Mouse (Mus musculus): ENCODE measurements at regions not wholly inside any gene's neighbourhood (a gene's known extent, or its start where the extent isn't known, plus 50 kb on each side); places are given as distances from the start of the nearest gene placed in this dataset.

DNA sequence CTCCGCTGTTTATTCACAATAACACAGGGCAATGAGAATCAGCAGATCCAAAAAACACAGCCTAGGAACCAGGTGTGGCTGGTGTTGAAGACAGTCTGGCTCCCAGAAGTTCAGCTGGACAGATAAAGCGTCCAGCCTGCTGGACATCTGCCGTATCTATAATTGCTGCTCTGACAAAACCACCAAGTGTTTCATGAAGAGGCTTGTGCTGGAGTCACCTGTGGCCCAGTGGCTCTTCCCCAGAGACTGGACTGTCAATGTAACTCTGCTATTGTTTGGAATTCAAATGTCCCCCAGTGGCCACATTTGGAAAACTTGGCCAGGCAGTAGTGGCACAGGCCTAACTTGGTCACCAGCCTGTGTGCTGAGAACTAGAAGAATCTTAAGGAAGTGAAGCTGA is 247.0 kb upstream of the Cited2 start:
- no peak for DNase-seq

DNA sequence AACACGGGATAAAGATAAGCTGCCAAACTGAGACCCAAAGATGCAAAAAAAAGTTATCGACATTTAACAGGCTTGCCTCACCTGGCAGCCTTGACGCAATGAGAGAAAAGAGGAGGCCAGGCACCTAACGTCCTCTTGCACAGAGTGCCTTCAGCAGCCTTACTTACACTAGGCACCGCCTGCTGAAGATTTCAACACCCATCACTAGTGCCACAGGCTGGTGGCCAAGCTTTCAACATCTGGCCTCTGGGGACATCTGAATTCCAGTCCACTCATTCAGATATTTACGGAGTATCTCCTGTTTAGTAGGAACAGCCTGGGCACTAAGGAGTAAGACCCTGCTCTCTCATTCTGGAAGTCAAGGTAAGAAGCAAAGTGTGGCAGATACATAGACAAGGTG is 246.3 kb upstream of the Cited2 start:
- no peak for DNase-seq

DNA sequence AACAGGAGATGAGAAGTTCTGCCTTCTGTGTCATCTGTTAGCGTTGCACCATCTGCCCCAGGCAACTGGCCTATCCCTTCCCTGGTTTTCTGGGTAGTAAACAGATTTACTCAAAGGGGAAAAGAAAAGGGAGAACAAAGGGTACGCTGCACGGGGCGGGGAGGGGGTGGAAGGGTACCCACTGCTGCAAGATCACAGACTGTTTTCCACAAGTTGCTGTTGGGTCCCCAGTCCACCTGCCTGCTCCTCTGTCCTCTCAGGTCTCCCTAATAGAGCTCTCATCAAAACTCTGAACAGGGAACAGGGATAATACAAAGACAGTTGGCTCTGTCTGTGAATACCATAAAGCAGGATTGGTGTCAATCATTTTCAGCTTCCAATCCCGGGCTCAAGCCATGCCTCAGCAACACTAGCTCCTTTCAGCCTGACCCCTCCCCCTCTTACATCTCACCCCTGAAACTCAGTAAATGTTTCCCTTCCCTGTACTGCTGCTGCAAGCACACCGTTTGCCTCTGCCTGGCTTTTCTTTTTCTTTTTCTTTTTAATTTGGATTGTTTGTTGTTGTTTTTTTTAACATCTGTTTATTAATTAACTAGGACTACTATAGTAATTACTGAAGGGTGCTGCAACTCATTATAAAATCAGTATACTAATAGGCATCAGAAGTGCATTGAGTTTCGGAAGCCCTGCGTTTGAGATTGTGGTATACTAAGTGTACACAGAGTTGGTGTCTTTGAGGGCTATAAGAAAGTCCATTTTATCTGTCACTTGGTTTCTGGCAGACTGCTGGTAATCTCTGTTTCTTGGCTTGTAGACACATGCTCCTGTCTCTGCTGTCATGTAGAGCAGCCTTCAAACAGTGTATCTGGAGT is 244.0 kb upstream of the Cited2 start:
- peak; percentile 47 for DNase-seq

DNA sequence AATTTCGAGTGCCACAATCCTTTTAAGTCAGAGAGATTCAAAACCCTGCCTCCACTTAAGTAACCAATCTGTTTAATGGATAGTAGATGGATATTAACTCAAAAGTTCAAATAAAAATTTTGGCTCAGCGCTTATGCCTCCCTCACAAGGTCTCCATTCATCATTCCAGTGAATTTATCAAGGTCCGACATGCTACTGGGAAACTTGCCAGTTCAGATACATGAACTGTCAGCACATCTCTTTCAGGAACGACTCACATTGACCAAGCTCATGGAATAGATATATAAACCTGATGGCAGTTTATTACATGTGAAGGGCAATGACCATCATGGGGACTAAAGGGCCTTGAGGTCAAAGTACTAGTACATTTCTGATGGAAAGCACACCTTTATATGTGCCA is 240.3 kb upstream of the Cited2 start:
- no peak for DNase-seq

DNA sequence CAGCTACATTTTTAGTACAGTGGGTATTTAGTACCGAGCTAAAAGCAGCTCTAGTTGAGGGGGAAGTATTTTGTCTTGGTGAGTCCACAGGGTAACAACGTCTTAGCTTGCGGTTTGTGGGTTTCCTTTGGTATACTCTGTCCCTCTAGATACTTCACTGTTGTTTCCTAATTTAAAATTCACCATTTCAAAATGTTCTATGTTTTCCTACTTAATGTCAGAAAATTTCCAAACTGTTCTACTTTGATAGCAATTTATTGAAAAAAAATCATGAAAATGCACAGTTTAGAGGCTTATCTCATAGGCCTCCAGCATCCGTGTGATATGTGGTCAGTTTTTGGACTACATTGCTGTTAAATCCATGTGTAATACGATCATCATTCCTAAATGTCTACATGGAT is 238.0 kb upstream of the Cited2 start:
- DNase-seq = peak; percentile 42

DNA sequence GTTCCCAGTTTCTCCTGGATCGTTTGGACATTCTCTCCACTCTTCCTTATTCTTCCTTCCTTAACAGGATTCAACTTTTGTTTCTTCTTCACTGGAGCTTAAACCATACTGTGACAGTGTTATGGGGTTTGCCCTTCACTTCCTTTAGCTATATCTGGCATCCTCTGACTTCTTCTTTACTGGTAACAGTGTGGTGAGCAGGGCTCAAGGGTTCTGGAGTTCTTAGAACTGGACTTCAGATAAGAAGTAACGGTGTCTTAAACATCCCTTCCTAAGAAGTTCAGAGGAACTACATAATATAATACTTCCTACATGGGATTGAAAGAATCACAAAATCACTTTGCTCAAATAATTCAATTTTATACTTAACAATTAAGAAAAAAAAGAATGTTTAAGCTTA is 237.5 kb upstream of the Cited2 start:
- peak; percentile 6 for DNase-seq

DNA sequence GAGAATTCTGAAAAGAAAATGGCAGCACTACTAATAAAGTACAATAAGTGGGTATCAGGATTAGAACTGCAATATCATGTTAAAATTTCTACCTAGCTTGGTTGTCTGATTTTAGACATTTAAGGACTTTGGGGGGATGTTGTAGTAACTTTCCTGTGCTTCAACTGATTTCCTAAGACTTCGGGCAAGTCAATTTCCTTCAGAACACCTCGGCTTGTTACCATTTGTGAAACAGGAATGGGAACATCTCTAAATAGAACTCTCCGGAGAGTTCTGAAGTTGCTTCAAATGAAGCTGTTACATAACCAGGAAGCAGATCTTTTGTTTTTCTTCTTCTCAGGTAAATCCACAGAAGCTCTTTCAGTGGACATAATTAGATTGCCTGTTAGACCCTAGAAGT is 237.0 kb upstream of the Cited2 start:
- DNase-seq = no peak

DNA sequence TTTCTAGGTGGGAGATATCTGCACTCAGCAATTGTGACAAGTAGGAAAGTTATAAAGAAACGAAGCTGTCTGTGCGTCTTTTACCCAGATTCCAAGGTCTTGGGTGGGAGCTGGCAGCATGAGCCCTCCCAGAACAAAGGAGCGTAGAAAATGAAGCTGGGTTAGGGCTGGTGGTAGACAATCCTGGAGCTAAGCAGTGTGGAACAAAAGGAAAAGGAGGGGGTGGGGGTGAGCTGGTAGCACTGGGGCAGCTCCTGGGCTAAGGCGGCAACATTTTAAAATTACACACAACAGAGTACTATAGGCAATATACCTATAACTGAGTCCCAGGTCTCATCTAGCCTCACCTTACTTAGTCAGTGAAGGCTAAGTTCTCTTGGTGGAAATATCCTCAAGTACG is 235.6 kb upstream of the Cited2 start:
- DNase-seq = no peak

DNA sequence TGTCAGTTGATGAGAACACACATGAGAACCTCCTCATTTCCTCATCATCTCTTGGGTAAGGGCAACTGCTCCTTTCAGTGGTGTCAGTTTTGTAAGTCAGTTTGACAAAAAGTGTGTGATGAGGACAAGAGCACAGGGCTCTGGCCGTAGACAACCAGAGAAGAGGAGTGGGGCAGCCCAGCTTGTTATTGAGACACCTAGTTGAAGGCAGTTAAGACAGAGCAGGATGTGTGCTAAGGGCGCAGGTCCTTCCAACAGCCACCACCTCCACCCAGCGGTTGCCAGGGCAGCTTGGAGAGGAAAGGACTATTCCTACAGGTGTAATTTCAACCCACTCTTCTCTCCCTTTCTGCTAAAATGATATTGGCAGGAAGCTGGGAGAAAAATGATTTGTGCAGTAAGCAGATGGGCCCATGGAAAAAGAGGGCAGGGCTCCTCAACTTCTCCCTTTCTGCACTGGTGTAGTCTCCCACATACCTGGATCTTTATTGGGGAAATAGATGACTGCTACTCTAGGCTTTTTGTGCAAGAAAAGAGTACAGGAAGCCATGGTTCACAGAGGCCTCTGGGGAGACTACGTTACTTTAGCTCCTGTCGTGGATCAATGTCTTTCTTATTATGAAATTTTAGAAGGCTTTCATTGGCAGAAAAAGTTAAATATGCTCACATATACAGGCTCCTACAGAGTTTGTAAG is 231.3 kb upstream of the Cited2 start:
- no peak for DNase-seq

DNA sequence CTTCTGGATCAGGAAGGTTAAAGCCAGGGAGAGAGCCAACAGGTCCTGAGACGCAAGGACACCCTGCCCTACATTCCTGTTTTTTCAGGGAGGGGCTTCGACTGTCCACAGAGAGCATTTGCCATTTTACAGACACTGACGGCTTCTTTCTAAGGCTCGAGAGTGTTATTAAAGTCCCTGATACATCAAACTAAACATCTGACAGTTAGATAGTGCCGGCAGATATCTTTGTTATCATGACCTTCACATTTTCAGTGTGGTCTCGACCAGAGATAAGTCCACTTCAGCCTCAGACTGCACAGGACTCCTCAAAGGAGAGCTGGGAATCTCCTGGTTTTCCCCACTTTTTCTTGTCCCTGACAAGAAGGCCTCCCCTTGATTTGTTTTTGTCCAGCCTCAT is 229.9 kb upstream of the Cited2 start:
- DNase-seq = no peak

DNA sequence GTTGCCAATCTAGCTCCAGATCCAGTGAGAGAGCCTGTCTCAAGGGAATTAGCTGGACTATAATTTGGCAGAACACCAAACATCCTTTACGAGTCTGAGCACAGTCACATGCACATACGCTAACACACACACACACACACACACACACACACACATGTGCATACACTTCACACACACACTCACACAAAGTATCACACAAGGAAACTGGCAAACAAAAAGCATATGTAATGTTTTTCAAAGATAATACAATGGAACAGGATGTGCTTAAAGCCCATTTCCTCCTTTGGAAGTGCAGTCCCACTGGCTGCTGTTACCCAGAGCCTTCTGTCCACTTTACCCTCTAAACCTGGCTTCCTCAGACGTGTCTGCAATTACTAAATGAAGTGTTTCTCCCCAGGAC is 226.2 kb upstream of the Cited2 start:
- no peak for DNase-seq

DNA sequence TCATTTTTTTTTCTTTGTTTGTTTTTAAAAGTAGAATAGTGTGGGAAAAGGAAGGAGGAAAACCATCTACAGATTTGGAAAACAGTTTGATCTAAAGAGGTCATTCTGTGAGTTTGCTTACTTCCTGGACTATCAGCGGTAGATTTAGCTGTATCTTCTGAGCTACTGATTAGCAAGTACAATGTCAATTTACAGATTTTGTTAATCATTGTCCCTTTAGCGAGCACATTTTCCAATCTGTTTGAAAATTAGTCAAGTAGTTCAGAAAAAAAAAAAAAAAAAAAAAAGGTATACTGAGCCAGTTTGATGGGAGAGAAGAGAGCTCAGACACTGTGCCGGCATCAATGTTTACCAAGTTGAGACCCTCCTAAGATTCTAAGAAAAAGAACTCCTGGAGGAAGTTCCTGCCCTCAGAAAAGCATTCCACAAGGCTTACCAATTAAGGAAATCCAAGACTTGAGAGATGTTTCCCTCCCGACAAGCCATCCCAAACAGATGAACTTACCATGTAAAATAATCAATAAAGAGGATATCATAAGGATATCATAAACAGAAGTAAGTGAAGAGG is 212.3 kb upstream of the Cited2 start:
- DNase-seq = no peak

DNA sequence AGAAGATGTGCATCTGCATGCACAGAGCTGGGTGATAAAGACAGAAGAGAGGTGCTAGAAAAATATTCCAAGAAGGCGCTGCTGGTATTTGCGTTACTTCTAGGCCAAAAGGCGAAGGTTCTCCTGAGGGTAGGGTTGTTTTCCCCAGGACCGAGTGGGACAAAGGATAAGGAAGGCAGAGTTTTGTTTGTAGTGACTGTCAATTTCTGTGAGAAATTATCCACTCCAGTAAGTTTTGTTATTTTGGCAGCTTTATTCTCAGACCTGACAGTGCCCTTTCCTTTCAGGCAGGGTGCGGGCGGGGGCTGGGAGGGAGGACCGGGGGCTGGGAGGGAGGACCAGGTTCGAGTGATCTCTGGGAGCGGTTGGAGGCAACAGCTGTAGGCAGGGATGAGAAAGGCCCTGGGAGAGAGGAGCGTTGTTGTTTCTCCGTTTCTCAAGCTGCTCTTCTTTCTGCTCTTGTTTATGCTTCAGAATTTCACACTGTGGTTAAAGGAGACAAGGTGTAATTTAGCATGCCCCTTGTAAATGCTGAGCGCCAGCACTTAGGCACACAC is 211.2 kb upstream of the Cited2 start:
- no peak for DNase-seq

DNA sequence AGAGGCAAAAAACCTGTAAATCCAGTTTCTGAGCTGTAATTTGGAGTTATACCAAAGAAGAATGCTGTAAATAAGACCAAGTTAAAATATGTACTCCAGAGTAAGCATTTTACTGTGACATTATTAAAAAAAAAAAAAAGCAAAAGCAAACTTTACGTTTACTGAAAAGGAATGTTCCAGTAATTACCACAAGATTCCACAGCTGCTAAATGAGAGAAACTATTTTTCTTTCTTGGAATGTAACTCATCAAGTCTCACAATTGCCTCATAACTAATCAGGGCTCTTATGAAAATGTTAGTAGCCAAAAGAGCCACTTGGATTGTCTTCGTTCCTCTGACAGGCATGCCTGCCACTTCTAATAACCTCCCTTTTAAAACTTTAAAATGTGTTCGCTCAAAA is 210.5 kb upstream of the Cited2 start:
- DNase-seq = no peak

DNA sequence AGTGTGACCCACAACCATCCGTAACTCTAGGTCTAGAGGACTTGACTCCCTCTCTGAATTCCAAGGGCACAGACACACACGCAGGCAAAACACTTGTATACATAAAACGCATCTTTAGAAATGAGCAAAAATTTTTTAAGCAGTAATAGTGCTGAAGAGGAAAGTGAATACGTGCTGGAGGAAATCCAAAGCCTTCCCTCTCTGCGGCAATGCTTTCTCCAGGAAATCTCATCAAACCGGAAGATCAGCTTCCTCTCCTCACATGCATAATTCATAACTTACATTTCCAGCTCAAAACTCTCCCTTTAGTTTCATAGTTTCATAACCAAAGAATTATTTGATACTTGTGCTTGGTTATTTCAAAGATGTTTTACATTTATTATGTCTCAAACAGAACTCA is 209.3 kb upstream of the Cited2 start:
- no peak for DNase-seq

DNA sequence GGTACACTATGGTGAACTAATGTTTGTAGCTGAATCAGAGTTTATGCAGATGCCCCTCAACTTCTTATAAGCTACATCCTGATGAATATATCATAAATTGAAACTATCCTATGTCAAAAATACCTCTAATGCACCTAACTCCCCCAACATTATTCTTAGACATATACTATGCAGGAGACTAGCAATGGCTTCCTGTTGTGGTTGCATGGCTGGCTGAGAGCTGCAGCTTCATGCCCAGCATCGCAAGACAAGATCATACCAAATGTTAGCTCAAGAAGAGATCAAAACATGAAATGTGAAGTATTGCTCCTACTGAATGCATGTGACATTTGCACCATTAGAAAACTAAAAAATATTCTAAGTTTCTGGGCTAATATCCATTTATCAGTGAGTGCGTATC is 206.9 kb upstream of the Cited2 start:
- DNase-seq = no peak

DNA sequence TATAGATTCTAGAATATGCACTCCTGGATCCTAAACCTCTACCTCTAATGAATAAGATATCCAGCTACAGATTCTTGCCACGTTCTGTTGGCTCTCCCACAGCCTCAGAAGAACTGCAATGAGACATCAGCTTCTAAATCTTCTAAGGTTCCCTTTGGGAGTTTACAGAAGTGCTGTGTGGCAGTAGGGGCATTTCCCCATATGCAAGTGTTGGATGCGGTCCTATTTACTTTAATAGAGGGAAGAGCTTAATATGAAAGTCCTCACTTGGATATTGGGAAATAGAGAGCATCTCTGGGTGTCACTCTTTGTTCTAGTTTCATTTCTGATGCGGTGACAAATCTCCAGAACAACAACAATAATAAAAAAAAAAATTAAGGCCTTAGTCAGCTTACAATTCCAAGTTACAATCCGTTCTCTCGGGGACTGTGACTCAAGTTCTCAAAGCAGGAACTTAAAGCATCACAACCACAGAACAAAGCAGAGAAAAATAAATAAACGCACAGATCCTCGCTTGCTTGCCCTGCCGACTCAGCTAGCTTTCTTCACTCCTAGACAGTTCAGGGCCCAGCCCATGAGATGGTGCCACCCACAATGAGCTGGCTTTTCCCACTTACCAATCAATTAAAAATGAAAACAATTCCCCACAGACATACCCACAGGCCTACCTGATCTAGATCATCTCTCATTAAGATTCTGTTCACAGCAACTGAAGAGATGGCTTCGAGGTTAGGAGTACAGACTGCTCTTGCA is 204.4 kb upstream of the Cited2 start:
- no peak for DNase-seq

DNA sequence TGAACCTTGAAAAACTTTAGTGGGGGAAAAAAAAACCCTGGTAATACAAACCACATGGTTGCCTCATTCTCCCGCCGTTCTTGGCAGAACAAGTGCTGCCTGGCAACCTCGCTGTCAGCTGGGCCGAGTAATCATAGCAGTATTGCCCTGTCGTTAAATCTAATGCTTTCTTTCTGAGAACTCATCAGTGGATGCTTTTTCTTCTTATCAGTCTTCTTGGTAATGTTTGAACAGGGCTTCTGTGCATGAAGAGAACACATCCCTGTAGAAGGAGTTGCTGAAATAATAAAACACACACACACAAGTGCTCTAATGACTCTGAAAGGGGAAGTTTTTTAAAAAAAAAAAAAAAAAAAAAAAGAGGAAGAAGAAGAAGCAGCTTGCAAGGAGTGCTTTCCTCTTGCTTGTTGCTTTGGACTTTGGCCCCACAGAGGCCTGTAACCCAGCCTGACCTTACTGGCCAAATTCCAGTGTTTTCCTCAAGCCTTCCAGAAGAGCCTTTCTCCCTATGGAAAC is 200.9 kb upstream of the Cited2 start:
- peak; percentile 44 for DNase-seq

DNA sequence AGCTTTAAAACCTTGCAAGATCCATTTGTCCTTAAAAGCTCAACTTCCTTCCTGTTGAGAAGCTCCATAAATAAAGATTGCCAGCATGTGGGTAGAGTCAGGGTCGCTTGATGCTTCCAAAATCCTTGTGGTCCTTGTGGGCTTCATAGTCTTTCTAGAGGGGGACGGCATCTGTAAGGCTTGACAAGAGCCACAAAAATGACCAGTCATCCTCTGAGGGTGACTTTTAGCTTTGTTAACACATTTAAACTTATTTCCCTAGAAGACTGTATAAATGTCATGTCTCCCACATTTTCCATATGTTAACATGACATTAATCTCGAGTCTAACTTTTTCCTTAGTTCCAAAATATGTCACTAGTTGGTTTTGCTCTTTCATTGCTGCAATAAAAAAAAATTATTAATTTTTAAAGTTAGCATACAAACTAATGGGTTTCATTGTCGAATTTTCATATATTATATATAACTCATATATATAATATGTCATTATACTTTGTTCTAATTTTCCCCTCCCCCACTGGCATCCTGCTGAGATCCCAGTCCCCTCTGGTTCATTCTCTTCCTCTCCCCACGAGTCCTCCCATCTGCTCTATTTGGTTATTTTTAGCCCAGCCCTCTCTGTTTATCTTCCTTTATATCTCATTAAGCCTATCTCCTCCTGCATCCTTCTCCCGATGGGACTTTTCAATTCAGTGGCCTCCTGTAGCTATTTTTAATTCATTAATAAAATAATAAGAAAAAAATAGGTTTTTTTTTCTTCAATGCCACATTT is 199.3 kb upstream of the Cited2 start:
- DNase-seq = no peak

DNA sequence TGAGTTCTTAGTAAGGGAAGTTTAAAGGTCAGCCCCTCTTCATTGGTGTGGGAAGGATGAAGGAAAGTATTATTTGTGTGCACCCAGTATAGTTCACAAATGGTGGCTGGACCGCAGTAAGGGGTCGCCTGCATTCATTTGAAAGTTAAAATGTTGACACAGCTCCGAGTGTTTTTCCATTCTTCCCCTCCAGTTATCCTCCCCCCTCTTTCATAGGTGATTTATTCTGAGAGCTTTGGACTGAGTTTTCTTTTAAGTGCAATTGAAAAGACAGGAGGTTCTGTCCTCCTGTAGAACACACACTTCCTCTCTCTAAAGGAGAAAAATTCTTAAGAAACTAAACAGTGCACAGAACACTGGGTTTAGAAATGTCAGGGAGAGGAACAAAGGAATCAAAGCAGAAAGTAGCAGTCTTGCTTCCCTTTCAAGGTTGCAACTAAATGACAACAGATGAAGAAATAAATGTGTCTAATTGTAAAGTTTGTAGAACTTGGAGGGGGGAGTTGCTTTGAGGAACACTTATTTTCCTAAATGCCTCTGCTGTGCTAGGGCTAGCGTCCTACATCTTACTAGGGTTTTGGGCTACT is 195.8 kb upstream of the Cited2 start:
- no peak for DNase-seq

DNA sequence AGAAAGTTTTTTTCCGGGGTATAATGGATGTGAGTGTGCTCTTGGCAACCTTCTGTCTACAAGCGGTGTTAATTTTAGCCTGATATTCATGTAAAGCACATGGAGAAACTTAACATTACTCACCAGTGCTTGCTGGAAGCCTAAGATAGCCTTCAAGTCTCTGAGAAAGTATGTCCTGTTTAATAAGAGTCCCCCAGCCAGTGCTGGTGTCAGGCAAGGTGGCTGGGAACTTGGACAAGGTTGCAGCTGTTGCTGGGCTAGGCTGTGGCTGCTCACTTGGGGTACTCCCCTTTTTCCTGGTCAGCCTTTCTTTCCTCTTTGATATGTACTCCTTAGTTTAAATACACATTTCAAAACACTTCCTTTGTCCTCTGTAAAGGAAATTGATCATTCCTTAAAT is 194.9 kb upstream of the Cited2 start:
- no peak for DNase-seq

DNA sequence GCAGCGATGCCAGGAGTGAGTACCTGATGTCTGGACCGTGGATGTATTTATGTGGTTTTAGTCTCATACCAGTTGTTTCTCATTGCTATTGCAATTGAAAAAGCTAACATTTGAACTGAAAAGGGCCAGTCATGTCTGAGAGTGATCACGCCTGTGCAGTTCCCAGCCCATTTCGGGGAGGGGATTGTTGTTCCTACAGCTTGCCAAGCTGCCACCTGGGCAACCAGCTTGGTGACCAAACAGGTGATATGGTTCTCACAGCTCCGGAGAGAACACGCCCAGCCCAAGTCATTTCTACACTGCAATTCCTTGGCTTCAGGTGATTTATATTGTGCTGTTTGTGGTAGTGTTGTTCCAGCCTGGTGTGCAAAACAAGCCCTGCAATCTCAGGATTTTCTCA is 194.2 kb upstream of the Cited2 start:
- no peak for DNase-seq

Measured in layer of hippocampus, adult 9-11 months (tissue).